Mouse (Mus musculus): ENCODE data around the gene Cacna1a.

Cacna1a gene

DNA sequence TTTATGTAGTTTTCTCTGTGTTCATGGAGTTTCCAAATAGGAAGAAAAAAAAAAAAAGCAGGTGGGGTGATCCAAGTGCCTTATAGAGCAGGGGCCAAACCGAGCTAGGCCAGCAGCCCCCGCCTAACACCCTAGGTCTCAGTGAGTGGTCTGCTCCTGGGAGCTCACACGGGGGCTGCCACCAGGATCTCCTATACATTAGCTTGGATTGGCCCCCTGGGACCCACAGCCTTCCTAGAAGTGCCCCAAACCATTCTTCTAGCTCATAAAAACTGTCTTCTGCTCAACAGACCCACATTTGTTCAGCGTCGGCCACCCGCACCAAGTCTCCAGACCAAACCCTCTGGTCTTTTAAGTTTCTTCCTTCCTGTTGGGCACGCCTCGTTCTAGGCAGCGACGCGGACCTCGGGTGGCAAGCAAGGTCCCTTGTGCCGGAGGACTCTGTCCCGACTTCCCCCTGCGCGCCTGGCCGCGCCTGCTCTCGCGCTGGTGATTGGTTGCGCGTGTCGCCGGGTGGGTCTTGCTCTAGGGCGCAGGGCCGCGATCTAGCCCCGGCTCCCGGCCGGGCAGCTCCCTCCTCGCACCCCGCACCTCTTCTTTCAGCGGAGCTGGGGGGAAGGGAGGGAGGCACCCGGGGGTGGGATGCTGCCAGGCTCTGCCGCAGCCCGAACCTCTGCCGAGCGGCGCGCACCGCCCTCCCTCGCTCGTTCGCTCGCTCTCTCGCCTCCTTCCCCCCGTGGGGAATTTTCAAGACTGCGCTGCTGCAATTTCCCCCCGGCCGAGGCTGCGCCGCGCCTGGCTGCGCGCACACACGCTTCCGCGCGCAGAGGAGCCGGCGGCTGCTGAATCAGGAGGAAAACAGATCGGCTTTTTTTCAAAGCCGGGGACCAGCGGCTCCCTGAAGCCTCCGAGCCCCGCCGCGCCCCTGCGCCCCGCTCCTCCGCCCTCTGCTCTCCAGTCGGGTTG, 25.9 kb downstream of the Cacna1a start:
- intact Hi-C loops (cut with DNase I) = no loop called here

DNA sequence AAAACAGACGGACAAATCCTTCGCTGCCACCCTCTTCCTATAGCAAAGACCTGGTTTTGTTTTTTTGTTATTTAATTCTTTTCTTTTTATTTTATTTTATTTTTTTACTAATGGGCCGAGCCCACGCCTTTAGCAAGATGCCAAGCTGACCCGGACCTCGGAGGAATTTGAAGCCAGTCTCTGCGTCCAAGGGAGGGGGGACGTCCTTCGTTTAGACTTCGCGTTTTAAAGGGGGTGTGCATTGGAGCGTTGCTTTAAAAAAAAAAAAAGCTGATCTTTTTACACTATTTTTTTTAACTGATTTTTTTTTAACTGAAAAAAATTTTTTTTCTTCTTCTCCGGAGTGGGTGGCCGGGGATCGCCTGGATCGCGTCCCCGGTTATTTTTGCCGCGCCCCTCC, 26.7 kb downstream of the Cacna1a start:
- intact Hi-C loops (cut with DNase I) = no loop called here

DNA sequence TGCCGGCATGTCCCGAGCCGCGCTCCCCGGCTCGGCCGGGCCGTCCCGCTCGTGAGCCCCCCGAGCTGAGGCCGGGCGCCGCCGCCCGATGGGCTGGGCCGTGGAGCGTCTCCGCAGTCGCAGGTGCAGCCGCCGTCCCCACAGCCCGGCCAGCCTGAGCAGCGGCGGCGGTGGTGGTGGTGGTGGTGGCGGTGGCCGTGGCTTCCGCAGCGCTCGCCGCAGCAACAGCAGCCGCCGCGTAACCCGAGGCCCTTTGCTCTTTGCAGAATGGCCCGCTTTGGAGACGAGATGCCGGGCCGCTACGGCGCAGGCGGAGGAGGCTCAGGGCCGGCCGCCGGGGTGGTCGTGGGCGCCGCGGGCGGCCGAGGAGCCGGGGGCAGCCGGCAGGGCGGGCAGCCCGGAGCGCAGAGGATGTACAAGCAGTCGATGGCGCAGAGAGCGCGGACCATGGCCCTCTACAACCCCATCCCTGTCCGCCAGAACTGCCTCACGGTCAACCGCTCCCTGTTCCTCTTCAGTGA, 27.2 kb downstream of the Cacna1a start:
- intact Hi-C loops (cut with DNase I) = no loop called here

DNA sequence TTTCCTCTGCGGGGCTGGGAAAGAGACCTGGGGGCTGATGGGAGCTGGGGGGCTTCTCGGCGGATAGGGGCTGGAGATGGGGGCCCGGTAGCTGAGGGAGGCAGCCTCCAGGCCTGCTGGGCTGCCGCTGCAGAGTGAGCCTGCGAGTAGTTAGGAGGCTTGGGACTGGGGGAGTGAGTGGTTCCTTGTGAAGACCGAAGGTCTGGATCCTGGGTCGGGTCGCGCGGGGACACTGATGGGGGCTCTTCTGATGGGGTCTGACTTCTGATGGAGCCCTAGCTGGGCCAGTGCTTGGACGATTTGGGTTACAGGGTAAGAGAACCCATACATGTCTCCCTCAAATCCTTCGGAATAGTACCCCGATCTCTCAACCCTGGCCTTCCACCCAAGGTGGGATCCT, 27.8 kb downstream of the Cacna1a start:
- intact Hi-C loops (cut with DNase I) = no loop called here

DNA sequence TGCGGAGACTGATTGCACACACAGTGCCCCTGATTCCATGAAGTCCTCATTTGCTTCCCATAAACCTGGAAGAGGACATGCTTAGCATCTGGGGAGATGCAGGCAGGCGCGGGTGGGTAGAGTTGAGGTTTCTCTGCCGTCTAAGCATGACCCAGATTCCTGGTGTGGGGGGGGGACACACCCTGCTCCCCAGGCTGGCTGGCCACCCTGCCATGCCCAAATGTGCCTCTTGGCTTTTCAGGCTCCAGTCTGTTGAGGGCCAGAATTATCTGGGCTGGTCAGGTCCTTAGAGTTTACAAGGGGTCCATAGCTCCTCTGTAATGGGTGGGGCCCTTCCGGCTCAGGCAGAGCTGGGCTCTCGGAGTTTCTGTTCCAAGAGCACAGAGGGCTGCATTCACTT, 28.7 kb downstream of the Cacna1a start:
- intact Hi-C loops (cut with DNase I) = no loop called here

DNA sequence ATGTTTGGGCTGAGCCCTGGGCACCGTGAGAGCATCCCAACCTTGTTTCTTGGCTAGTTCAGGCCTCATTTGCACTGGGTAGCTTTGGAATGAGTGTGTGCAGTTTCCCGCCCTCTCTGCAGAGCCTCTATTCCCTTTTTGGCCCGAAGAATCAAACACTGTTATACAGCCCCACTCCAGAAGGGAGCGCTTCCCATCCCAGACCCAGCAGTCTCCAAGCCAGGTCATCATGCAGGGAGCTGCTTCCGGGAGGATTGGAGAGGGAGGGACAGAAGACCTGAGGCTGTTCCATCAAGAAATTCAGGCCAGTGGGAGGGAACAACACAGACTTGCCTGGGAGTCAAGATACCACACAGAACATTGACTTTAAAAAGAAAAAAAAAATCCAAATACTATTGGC, 29.6 kb downstream of the Cacna1a start:
- intact Hi-C loops (cut with DNase I) = no loop called here

DNA sequence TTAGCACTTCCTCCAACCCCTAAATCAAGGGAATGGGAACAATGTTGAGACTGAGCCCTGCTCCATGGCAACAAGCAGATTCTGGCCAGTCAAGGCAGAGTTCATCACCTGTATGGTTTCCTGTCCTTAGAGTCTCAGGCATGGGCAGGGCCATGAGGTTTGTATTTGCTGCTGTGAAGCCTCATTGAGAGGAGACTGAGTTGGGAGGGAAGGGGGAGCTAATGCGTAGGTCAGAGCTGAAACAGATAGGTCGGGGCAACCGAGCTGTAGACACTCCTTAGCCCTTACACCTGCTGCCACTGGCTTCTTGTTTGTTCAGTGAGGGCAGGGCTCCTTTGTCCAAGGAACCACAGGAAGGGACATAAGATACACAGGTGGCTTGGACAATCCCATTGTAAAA, 36.2 kb downstream of the Cacna1a start:
- intact Hi-C loops (cut with DNase I) = no loop called here

DNA sequence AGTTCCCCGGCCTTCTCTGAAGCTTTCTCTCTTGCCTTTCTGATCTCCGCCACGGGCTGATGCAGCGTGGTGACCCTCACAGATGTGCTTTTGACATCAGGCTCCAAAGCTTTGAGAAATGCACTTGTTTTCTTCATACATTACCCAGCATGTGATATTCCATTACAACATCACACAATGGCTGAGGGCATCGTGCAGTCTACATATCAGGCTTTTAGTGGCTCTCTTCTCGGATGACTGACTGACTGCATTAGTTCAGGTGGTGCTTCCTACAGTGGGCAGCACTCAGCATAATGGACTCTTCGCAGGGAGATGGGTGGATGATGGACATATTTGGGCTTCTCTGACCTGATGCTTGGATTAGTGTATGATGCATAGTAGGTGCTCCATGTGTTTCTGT, 37.8 kb downstream of the Cacna1a start:
- intact Hi-C loops (cut with DNase I) = no loop called here

DNA sequence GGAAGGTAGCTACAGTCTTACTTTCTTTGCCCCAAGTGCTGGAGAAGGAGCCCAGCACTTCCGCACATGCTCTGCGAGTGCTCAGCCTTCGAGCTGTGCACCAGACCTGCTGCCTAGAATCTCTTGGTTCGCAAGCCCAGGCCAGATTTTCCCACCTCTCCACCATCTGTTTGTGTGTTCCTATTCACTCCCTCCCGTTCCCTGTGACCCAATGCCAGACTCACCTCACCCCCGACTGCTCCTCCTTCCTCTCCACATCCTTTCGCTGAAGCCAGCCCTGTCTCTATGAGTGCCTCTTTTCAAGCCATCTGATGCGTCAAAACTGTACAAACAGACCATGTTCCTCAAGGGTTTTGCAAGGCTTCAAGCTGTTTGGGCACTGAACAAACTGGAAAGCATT, 38.3 kb downstream of the Cacna1a start:
- intact Hi-C loops (cut with DNase I) = no loop called here

DNA sequence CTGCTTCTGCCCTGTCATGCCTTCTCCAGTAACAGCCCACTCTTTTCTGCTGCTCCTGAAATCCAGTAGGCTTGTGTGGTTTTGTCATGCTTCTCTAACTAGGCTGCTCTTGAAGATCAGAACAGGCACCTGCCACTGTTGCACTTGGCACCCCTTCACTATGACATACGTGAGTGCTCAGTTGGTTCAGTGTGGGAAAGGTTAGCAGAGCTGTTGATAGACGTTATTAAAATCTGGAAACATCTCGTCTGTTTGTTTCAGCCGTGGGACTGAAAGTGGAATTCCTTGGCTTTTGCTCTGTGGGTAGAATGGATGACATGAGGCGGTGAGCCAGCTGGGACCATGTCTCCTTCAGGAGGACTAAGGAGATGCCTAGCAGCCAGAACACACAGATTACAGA, 39.8 kb downstream of the Cacna1a start:
- intact Hi-C loops (cut with DNase I) = no loop called here

DNA sequence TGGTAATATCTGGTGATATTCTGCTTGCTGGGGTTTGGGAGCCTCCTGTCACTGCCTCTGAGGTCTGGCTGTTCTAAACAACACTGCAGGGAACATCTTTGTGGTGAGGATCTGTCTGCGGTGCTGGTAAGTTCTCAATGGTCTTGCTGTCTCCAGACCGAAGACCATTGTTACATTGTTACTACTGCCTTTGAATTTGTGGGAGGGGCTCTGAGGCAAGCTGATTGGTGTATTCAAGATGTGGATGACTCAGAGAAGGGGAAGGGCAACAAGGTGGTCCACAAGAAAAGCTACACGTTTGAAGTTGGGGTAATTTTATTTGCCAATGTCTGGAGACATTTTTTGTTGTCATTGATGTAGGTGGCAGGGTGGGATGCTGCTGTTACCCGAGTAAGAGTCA, 40.8 kb downstream of the Cacna1a start:
- intact Hi-C loops (cut with DNase I) = no loop called here

DNA sequence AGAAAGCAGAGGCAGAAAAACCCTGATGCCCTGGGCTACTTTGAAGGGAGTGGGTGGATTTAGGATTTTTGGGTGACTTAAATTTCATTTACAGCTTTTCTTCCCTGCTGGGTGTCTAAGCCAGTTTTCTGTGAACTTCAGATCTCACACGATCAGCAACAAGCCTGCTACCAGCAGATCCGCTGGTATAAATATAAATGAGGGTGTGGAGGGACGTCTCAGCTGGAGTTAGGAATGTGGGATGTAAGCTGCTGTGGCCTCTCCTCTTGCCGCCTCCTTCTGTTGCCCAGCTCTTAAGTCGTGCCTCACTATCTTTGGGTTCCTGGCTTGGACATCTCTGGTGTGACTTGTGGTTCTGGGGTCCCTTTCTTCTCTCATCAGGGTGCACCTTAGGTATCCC, 41.3 kb downstream of the Cacna1a start:
- intact Hi-C loops (cut with DNase I) = no loop called here

DNA sequence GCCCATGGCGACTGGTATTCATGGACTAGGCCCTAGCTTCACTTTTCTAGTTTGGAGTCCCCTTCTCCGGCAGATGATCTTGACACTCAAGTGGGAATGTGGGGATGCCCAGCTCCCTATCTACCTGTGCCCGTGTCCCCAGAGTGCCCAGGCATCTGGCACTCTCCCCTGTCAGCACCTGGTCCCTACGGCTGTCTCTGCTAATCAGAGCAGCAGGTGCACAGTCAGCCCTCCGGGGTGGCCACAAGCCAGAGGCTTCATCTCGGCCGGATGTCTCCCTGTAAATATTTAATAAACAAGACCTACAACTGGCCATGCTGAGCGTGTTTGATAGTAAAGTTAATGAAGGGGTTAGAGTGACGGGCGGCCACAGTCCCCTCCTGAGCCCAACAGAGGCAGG, 47.1 kb downstream of the Cacna1a start:
- intact Hi-C loops (cut with DNase I) = no loop called here

DNA sequence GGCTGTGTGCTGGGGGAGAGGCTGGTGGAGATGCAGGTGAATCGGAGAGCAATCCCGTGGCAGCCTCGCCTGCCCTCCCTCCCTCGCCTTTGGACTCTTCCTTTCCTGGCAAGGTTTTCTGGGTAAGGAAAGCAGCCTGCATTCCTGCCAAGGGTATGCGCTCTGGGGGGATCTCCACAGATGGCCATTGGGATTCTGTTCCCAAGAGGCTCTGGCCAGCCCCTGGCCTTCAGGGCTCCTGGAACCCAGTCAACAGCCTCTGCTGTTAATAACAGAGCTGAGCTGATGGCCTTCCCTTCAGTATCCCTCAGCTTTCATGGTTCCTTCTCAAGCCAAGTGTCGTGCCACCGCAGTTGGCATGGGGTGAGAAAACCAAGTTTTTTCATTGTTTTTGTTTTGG, 51.6 kb downstream of the Cacna1a start:
- intact Hi-C loops (cut with DNase I) = no loop called here

DNA sequence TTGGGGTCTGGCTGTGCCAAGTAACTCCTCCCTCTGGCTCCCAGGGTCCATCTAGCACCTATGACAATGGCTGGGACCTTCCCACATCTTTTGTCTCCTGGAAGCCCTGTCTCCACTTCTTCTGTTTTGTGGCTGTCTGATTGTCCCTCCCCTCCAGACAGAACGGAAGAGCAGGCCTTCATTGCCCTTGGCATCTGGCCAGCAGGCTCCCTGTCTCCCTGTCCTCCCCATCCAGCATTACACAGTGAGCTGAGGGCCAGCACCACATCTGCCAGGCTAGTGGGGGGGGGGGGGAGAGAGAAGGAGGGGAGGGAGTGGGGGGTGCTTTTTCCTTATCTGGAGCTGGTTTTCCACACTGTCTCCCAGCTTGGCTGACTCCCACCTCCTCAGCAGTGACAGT, 53.8 kb downstream of the Cacna1a start:
- intact Hi-C loops (cut with DNase I) = no loop called here

DNA sequence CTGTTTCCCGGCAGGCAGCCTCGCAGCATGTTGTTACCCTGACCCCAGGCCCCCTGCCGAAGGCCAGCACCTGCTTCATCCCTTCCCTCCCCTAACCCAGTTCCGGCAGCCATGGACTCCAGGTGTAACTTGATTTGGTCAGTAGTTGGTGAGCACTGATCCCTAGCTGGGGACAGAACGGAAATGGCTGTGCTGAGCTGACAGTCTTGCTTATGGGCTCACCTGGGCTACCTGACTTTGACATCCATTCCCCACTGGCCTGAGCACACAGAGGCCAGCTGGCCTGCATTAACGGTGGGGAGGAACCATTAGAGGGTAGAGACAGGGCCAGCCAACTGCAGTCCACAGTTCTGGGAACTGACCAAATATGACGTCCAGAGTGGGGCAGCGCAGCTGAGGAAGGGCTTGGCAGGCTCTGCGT, 58.3 kb downstream of the Cacna1a start:
- intact Hi-C loops (cut with DNase I) = no loop called here

DNA sequence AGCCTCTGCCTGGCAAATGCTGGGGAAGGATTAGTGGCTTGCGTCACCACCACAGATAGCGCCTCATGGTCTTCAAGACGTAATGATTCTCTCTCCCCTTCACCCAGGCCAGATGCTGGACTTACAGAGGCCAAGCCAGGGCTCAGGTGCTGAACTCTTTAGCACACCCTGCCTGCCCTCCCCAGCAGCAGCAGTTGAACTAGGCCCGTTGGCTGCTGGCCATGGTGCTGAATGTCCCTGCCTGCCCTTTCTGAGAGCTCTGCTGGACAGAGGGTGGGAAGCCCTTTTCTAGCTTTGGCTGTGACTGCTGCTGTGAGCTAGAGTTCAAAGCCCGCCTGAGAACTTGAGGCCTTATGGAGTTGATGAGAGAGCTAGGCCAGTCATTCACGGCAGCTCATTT, 66.3 kb downstream of the Cacna1a start:
- intact Hi-C loops (cut with DNase I) = no loop called here

DNA sequence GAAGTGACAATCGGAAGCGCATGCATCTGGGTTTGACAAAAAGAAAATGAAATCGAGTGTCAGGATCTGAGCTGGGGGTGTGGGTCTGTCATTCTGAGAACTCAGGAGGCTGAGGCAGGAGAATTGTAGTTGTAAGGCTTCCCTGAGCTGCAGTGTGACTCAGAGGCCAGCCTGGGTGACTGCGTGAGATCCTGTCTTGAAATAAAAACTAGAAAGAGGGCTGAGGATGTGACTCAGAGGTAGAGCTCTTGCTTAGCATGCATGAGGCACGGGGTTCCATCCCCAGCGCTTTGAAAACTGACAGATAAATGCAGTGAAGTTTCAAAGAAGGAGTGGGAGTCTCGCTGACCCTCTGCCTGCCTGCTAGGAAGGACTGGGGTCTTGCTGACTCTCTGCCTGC, 70.6 kb downstream of the Cacna1a start:
- intact Hi-C loops (cut with DNase I) = no loop called here

DNA sequence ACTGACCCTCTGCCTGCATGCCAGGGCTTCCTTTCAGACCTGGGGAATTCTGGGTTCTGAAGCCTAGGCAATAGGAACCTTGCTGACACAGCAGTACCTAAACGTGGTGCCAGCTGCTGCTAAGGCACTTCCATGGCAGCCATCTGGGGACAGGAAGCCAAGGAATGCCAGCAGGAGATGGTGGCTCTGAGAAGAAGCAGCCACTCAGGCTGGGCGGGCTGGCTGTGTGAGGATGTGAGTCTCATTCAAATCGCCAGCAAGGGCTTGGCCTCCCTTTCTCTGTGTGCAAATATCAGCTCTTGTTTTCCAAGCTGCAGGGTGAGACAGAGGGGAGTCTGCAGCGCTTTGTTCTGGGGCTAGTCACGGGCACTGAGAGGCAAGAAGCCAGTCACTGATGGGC, 71.0 kb downstream of the Cacna1a start:
- intact Hi-C loops (cut with DNase I) = no loop called here

DNA sequence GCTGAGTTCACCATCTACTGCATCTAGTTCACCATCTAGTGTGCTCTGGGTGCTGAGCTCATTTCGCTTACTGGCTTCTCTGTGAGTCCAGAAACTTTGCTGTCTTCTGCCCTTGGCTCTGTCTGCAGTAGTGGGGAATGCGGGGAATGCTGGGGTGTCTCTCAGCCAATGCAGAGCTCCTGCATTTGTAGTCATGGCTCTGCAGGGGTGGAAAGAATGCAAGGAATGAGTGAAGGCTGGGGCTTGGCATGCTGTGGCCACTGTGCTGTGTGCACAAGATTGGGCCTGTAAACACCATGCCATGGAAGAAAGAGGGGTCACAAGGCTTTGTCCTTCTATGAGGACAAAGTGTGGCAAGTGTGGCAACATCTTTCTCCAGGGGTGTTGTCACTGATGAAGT, 72.5 kb downstream of the Cacna1a start:
- intact Hi-C loops (cut with DNase I) = no loop called here

DNA sequence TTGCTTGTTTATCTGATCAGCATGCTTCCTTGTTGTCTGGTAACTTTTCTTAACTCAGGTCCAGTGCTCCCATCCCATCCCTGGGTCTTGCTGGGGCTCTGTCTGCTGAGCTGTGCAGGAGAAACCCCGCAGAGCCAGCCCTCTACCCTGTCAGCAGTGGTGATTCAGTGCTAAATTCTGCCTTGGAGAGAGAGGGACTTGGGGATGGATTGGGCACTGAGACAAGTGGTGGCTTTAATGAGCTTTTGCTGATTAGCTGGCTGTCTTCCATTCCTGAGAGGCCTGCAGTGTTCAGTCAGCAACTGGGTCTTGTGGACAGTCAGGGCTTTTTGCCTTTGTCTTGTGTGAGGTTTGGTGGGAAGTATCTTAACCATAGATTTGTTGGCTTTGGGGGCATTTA, 78.7 kb downstream of the Cacna1a start:
- intact Hi-C loops (cut with DNase I) = no loop called here

DNA sequence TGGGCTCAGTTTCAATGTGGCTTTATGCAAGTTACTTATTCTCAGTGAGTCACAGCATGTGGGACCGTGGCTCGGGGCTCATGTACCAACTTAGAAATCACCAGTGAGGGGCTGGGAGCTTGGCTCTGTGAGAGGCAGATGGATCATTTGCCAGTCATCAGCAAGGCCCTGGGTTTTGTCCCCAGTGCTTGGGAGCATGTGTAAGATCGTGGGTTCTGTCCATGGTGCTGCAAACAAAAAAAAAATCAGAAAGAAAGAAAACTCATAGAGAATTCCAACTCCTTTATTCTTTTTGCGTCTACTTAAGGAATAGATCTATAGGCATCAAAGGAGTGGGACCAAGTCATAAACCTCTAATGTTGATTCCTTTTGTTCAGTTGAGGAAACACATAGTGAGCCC, 80.8 kb downstream of the Cacna1a start:
- intact Hi-C loops (cut with DNase I) = no loop called here

All from adrenal gland (tissue).